Mouse (Mus musculus) forebrain, embryonic 12.5 days (tissue): ENCODE data around the gene Prss22. TPM values are rescaled to one million over a fixed set of nuclear protein-coding genes. Genes with fewer than 3 reads are reported as not detected.

ENCODE experiments used
- ATAC-seq: fragments of 200-750 bp; cut with Nextera tagmentation; 2 replicates; pipeline ENCODE4 v1.8.0; 2017; ENCODE audit warnings: moderate TSS enrichment; ENCODE audit not compliant: low FRiP score
- H3K27ac ChIP-seq: fragments of 300-500 bp; sonication (generic); 2 replicates; pipeline ENCODE4 v1.5.1; 2016; ENCODE audit warnings: mild to moderate bottlenecking
- H3K27me3 ChIP-seq: fragments of 300-500 bp; sonication (generic); 2 replicates; pipeline ENCODE4 v1.6.1; 2016; ENCODE audit warnings: mild to moderate bottlenecking
- H3K36me3 ChIP-seq: fragments of 300-500 bp; sonication (generic); replicated peaks from 2 replicates; pipeline ENCODE4 v1.6.1; 2016; ENCODE audit warnings: mild to moderate bottlenecking
- H3K4me1 ChIP-seq: fragments of 300-500 bp; sonication (generic); 2 replicates; pipeline ENCODE4 v1.6.1; 2016
- H3K4me2 ChIP-seq: fragments of 300-500 bp; sonication (generic); 2 replicates; pipeline ENCODE4 v1.6.1; 2016; ENCODE audit warnings: mild to moderate bottlenecking, moderate library complexity
- H3K4me3 ChIP-seq: fragments of 300-500 bp; sonication (generic); replicated peaks from 2 replicates; pipeline ENCODE4 v1.5.1; 2016; ENCODE audit warnings: mild to moderate bottlenecking
- H3K9ac ChIP-seq: fragments of 300-500 bp; sonication (generic); 2 replicates; pipeline ENCODE4 v1.6.1; 2016; ENCODE audit warnings: mild to moderate bottlenecking
- H3K9me3 ChIP-seq: fragments of 300-500 bp; sonication (generic); 2 replicates; pipeline ENCODE4 v1.6.1; 2016
- WGBS: fragments of 180-500 bp; shearing (Covaris S2); methylation state at CpG from one replicate; pipeline ENCODE4 v1.1.7; 2016; 5-methylcytosine and 5-hydroxymethylcytosine counted together
- polyA plus RNA-seq: library from polyadenylated mRNA; unstranded; fragments of >200 nt; fragmentation: Nextera tagmentation; extraction: Ambion mirVana; gene quantifications from 2 replicates; pipeline ENCODE4 v1.2.1, GENCODE M21; 2016

The Prss22 gene
- polyA plus RNA-seq, 1 experiment from 2014 or later: 0.33 TPM

DNA sequence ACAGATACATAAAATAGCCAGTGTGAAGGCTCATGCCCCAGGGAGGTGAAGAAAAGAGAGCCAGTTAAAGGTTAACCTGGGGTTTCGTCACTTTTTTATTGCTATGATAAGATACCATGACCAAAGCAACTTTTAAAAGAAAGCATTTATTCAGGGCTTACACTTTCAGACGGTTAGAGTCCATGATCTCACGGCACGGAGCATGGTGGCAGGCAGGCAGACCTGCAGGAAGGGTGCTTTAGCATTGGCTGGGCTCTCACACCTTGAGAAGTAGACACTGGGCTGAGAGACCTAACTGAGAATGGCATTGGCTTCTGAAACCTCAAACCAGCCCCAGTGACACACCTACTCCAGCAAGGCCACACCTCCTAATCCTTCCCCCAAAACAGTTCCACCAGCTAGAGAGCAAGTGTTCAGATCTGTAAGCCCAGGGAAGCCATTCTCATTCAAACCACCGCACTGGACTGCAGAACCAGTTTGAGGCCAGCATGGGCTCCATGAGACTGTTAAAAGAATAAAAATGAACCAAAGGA is 16.6 kb upstream of the Prss22 start:
- H3K27ac ChIP-seq: no peak overlapping the region
- H3K36me3 ChIP-seq: no peaks in the 10 kb centered on the region
- ATAC-seq: no peak
- H3K4me1 ChIP-seq: no peaks in the 10 kb centered on the region
- H3K27me3 ChIP-seq: no peaks in the 10 kb centered on the region
- H3K9ac ChIP-seq: no peak overlapping the region
- no peak overlapping the region for H3K4me3 ChIP-seq
- H3K4me2 ChIP-seq: no peak overlapping the region
- WGBS: 92% methylated on average over 5 of the region's 5 CpGs
- H3K9me3 ChIP-seq: no peaks in the 10 kb centered on the region

DNA sequence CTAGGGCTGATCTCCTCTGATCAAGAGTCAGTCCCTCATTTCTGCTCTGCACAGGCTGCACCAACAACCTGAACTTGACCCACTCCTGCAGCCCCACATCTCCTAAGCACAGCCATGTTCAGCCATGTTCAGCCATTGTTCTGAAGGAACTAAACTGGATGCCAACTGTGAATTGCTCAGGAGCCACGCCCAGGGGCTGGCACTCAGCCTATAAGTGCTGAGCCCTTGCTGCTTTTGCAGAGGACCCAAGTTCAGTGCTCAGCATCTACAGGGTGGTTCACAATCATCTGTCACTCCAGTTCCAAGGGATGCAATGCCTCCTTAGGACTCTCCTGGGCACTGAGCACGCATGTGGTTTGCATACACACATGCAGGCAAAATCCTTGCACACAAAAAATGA is 15.0 kb upstream of the Prss22 start:
- Histone ChIP-seq H3K4me2 (no peak overlapping the region), H3K9me3 (no peaks in the 10 kb centered on the region), H3K27ac (no peak overlapping the region), H3K4me3 (no peak overlapping the region), H3K36me3 (no peaks in the 10 kb centered on the region), H3K27me3 (no peaks in the 10 kb centered on the region), H3K4me1 (no peaks in the 10 kb centered on the region), H3K9ac (no peak overlapping the region)
- 78% methylated on average over 2 of the region's 2 CpGs for WGBS
- ATAC-seq: no peak

DNA sequence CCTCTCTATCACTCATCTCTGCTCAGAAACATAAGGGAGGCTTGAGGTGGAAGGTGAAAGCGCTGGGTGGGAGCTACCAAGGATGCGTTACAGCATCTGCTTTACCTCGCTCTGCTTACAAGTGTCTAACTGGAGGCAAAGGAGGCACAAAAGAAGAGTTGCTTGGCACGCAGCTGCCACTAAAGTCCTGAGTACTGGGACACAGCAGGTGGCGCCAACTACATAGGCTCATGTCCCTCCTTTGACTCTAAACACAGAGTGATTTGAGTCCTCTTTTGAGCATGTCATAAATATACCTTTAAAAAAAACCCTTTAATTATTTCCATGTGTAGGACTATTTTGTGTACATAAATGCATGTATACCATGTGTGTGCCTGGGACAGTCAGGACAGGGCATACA is 11.7 kb upstream of the Prss22 start:
- no peaks in the 10 kb centered on the region for H3K4me1 ChIP-seq
- H3K27ac ChIP-seq: no peak overlapping the region
- H3K9me3 ChIP-seq: no peaks in the 10 kb centered on the region
- WGBS: 59% methylated on average over 5 of the region's 5 CpGs
- no peaks in the 10 kb centered on the region for H3K27me3 ChIP-seq
- no peak overlapping the region for H3K4me2 ChIP-seq
- no peak for ATAC-seq
- no peak overlapping the region for H3K4me3 ChIP-seq
- H3K36me3 ChIP-seq: no peaks in the 10 kb centered on the region
- no peak overlapping the region for H3K9ac ChIP-seq

DNA sequence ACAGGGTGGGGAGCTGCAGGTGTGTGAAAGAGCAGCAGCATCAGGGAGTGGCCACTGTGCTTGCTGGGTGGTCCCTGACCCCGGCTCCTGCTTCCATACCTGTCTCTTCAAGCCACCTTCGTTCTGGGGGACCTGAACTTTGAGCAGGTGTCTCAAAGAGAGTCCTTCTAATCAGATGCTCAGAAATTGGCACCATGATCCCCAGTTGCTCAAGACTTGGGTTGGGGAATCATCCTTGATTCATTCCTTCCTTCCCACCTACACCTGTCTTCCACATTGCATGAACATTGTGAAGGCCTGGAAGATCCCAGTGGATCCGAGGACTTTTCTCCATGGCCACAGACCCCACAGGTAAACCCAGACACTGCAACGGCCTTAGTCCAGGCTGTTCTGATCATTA is 10.2 kb upstream of the Prss22 start:
- ATAC-seq: no peak
- Histone ChIP-seq H3K36me3 (no peaks in the 10 kb centered on the region), H3K4me2 (no peak overlapping the region), H3K9me3 (no peaks in the 10 kb centered on the region), H3K27ac (no peak overlapping the region), H3K9ac (no peak overlapping the region), H3K27me3 (no peaks in the 10 kb centered on the region), H3K4me1 (no peaks in the 10 kb centered on the region), H3K4me3 (no peak overlapping the region)
- WGBS: 78% methylated on average over 4 of the region's 4 CpGs

DNA sequence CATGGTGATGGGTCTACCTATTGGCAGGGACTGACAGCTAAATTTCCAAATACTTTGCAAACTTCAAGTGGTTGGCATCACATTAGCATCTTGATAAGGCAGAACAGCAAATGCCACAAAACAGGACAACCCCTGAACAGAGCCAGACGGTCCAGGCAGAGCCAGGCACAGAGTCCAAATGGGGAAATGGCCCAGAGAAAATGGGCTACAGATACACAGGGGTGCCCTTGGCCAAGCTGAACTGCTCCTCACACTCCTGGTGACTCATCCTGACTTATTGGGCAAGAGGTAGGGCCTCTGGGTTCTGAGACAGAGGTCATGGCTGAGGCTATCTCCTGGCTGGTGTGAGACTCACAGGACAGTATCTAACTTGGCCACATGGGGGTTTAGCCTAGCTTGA is 9.5 kb upstream of the Prss22 start:
- no peak for ATAC-seq
- Histone ChIP-seq H3K4me3 (no peak overlapping the region), H3K4me2 (no peak overlapping the region), H3K9ac (no peak overlapping the region), H3K27ac (no peak overlapping the region), H3K27me3 (no peaks in the 10 kb centered on the region), H3K36me3 (no peaks in the 10 kb centered on the region), H3K9me3 (no peaks in the 10 kb centered on the region), H3K4me1 (no peaks in the 10 kb centered on the region)
- 80% methylated on average over 1 of the region's 1 CpGs for WGBS

DNA sequence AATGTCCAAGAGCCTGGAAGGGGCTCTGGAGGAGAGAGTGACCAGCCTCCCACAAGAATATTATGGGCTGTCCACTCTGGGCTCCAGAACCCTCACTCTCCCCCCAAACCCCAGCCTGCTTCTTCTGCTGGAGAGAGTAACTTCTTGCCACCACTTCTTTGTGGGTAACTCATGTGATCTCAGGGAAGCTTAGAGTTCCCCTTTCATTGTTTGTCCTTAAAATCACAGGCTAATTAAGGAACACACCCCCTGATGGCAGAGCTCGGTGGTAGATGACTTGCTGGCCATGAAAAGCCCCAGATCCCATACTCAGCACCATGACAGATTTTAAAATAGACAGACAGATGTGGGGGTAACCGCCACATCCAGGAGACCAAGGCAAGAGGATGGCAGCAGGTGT is 9.0 kb upstream of the Prss22 start:
- Histone ChIP-seq H3K9me3 (no peaks in the 10 kb centered on the region), H3K27ac (no peak overlapping the region), H3K4me2 (no peak overlapping the region), H3K4me1 (no peaks in the 10 kb centered on the region), H3K36me3 (no peaks in the 10 kb centered on the region), H3K9ac (no peak overlapping the region), H3K27me3 (no peaks in the 10 kb centered on the region), H3K4me3 (no peak overlapping the region)
- 46% methylated on average over 2 of the region's 2 CpGs for WGBS
- ATAC-seq: no peak

DNA sequence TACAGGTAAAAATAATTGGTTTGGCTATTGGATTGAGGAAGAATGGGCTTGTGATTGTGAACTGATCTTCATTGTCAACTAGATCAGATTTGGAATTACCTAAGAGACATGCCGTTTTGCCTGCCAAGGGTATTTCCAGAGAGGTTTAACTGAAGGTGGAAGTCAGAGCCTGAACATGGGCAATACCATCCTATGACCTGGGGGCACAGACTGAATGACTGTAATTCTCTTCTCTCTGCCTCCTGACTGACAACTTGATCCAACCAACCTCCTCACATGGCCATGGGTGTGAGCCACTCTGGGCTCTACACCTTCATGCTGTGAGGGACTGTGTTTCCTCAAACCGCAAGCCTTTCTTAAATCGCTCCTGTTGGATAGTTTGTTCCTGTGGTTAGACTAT is 7.1 kb upstream of the Prss22 start:
- Histone ChIP-seq H3K4me1 (no peaks in the 10 kb centered on the region), H3K36me3 (no peaks in the 10 kb centered on the region), H3K9me3 (no peaks in the 10 kb centered on the region), H3K9ac (no peak overlapping the region), H3K27ac (no peak overlapping the region), H3K27me3 (no peaks in the 10 kb centered on the region), H3K4me2 (no peak overlapping the region), H3K4me3 (no peak overlapping the region)
- 92% methylated on average over 3 of the region's 3 CpGs for WGBS
- no peak for ATAC-seq

DNA sequence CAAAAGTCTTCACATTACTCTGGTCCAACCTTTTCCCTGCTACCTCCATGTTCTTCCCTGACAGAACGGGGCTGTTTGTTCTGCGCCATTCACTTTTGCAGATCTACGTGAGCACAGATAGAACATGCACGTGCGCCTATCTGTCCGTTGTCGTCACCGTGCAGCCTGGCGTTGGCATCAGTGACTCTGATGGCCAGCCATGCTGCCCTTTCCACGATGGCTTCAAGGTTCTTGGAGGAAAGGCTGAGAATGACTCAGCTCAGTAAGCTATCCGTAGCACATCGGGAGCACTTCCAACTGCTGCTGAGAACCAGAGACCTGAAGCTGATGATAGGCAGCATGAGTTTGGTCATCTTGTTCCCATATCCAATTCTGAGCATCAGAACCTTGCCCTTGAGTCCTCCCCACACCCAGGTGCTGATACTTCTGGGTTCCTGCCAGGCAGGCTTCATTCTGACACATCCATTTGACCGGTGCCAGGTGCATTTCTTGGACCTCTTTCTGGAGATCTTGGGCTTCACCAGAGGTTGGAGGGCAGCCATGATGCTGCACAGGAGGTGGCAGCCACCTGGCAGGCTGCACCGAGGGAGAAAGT is 6.3 kb upstream of the Prss22 start:
- Histone ChIP-seq H3K27ac (no peak overlapping the region), H3K36me3 (no peaks in the 10 kb centered on the region), H3K4me1 (no peaks in the 10 kb centered on the region), H3K9me3 (no peaks in the 10 kb centered on the region), H3K9ac (no peak overlapping the region), H3K27me3 (no peaks in the 10 kb centered on the region), H3K4me3 (no peak overlapping the region), H3K4me2 (no peak overlapping the region)
- no peak for ATAC-seq
- 91% methylated on average over 14 of the region's 14 CpGs for WGBS

DNA sequence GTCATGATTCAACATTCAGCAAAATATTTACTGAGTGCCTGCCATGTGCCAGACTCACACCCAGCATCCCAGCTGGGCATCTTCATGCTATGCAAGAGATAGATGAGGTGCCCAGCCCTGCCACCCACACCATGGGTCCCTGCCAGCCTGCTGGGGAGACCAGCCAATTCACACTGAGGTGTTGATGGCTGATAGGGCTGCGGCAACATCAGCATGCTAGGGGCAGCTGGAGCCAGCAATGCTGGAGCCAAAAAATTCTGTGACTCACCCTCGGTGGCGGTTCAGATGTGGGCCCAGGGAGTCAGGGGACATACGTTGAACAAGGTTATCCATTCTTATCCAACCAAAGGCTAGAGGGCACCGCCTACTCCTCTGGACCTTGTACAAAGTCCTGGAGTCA is 2.5 kb upstream of the Prss22 start:
- Histone ChIP-seq H3K27me3 (peaks cover 3% of the 10 kb centered on the region; the same call in 1 of the 2 replicates), H3K36me3 (no peaks in the 10 kb centered on the region), H3K9ac (no peak overlapping the region), H3K4me1 (no peaks in the 10 kb centered on the region), H3K4me3 (no peak overlapping the region), H3K9me3 (no peaks in the 10 kb centered on the region), H3K4me2 (no peak overlapping the region), H3K27ac (no peak overlapping the region)
- 83% methylated on average over 5 of the region's 5 CpGs for WGBS
- no peak for ATAC-seq

DNA sequence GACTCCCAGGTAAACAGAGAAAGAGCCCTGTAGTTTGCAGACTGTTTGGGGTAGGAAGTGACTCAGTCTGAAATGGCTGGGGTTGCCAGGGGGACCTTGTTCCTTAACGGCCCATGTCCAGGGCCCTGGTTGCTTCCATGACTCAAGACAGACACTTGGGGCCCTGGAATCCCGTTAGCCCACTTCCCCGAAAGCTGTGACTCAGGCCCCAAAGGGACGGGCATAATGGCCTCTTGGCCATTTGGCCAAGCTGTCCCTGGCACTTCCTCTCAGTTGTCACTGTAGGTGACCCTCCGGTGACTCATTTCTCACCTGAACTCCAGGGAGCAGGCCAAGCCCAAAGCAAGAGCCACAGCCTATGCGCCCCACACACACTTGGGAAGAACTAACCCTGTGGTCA is 483 bp upstream of the Prss22 start:
- Histone ChIP-seq H3K4me3 (no peak overlapping the region), H3K4me2 (no peak overlapping the region), H3K9ac (no peak overlapping the region), H3K27me3 (peaks cover 5% of the 10 kb centered on the region; the same call in 1 of the 2 replicates), H3K27ac (no peak overlapping the region), H3K4me1 (peaks cover 5% of the 10 kb centered on the region), H3K9me3 (no peaks in the 10 kb centered on the region), H3K36me3 (no peaks in the 10 kb centered on the region)
- 77% methylated on average over 6 of the region's 6 CpGs for WGBS
- ATAC-seq: no peak

DNA sequence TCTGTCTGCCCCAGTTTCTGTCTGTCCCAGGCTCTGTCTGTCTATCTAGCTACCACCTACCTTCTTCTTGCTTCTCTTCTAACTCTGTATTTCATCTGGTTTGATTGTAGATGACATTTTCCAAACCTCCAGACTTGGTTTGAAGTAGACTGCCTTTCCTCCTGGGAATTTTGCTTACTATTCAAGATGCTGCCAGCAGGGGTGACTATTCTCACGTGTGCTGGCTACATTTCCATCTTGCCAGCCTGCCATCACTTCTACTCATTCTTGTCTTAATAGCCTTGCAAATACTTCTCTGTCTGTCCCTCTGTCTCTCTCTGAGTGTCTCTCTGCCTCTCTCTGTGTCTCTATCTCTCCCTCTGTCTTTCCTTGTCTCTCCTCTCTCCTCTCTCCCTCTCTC is 2.5 kb downstream of the Prss22 start:
- peaks cover 5% of the 10 kb centered on the region; the same call in 1 of the 2 replicates for H3K27me3 ChIP-seq
- 33% methylated on average over 1 of the region's 1 CpGs for WGBS

DNA sequence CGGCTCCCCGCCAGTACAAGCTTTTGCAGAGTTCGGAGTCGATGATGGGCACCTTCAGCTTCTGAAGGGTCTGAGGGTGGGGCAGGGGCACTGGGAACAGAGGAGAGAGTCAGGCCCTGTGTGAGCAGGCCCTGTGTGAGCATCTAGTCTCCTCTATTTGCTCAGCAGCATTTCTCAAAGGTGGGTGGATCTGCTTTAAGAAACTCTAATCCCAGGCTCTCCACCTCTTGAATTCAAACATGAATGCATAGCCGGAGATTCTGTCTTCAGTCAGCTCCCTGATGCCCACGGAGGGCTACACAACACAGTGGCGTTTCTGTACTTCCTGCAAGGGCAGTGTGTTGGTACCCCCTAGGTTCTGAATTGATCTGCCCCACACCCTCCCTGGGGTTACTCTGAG is 3.2 kb downstream of the Prss22 start:
- Histone ChIP-seq H3K9me3 (no peaks in the 10 kb centered on the region), H3K4me3 (no peak overlapping the region), H3K27ac (no peak overlapping the region), H3K4me1 (peaks cover 10% of the 10 kb centered on the region), H3K36me3 (no peaks in the 10 kb centered on the region), H3K27me3 (peaks cover 5% of the 10 kb centered on the region; the same call in 1 of the 2 replicates), H3K9ac (no peak overlapping the region), H3K4me2 (no peak overlapping the region)
- WGBS: 78% methylated on average over 7 of the region's 7 CpGs
- ATAC-seq: no peak

More for the DNA sequence above, 2.5 kb downstream of the Prss22 start:
- Histone ChIP-seq H3K9me3 (no peaks in the 10 kb centered on the region), H3K36me3 (no peaks in the 10 kb centered on the region), H3K4me2 (no peak overlapping the region), H3K9ac (no peak overlapping the region), H3K4me3 (no peak overlapping the region), H3K27ac (no peak overlapping the region), H3K4me1 (peaks cover 10% of the 10 kb centered on the region)
- ATAC-seq: no peak
